Mouse (Mus musculus) embryonic facial prominence, embryonic 10.5 days (tissue): ENCODE measurements around the gene C2cd5. TPM values are rescaled to one million over a fixed set of nuclear protein-coding genes. Genes with fewer than 3 reads are reported as not detected.
"Not testable (repeated sequence)": the region's sequence is repeated elsewhere in the genome, so short reads cannot be mapped to it uniquely, and the experiment has no call there.

ENCODE experiments used
- DNase-seq: peaks from one replicate; pipeline ENCODE4 v3.0.0-alpha.2; 2017; ENCODE audit warnings: low spot score
- H3K27ac ChIP-seq: fragments of 300-500 bp; sonication (generic); replicated peaks from 2 replicates; pipeline ENCODE4 v1.5.1; 2016; ENCODE audit warnings: mild to moderate bottlenecking
- H3K27me3 ChIP-seq: fragments of 300-500 bp; sonication (generic); replicated peaks from 2 replicates; pipeline ENCODE4 v1.6.1; 2016; ENCODE audit warnings: low read depth, mild to moderate bottlenecking; ENCODE audit not compliant: poor library complexity, severe bottlenecking
- H3K36me3 ChIP-seq: fragments of 300-500 bp; sonication (generic); replicated peaks from 2 replicates; pipeline ENCODE4 v1.6.1; 2016; ENCODE audit warnings: mild to moderate bottlenecking, moderate library complexity
- H3K4me1 ChIP-seq: fragments of 300-500 bp; sonication (generic); 2 replicates; pipeline ENCODE4 v1.6.1; 2016
- H3K4me3 ChIP-seq: fragments of 300-500 bp; sonication (generic); 2 replicates; pipeline ENCODE4 v1.5.1; 2016; ENCODE audit warnings: mild to moderate bottlenecking, moderate library complexity
- H3K9me3 ChIP-seq: fragments of 300-500 bp; sonication (generic); 2 replicates; pipeline ENCODE4 v1.6.1; 2016; ENCODE audit warnings: mild to moderate bottlenecking
- WGBS: fragments of 180-500 bp; shearing (Covaris S2); methylation state at CpG from one replicate; pipeline ENCODE4 v1.1.7; 2016; 5-methylcytosine and 5-hydroxymethylcytosine counted together
- polyA plus RNA-seq: library from polyadenylated mRNA; unstranded; fragments of >200 nt; fragmentation: Nextera tagmentation; extraction: Ambion mirVana; gene quantifications from 2 replicates; pipeline ENCODE4 v1.2.1, GENCODE M21; 2016

C2cd5 gene
- polyA plus RNA-seq, 1 experiment from 2014 or later, result 31.3 TPM

DNA sequence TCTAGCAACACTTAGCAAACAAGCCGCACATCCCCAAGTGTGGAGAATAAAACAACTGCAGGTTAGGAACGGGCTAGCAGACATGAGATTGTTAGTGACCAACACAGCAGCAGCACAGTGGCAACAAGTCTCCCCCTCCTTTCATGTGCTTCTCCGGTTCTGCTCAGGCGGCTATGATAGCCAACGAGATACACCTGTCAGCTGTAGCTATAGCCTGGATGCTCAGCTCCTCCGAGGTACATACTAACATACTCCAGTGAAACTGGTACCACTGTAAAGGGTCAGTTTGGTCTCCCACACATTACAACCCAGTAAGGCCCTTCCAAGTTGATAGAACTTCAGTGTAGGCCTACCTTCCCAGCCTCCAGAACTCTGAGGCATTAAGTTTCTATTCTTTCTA, 76.2 kb downstream of the C2cd5 start:
- Histone ChIP-seq H3K36me3 (peaks cover 29% of the 10 kb centered on the region), H3K9me3 (no peaks in the 10 kb centered on the region), H3K27ac (no peak overlapping the region), H3K4me3 (no peak overlapping the region), H3K4me1 (no peaks in the 10 kb centered on the region), H3K27me3 (no peaks in the 10 kb centered on the region)
- DNase-seq, result no peak
- WGBS, result 90% methylated on average over 6 of the region's 6 CpGs

DNA sequence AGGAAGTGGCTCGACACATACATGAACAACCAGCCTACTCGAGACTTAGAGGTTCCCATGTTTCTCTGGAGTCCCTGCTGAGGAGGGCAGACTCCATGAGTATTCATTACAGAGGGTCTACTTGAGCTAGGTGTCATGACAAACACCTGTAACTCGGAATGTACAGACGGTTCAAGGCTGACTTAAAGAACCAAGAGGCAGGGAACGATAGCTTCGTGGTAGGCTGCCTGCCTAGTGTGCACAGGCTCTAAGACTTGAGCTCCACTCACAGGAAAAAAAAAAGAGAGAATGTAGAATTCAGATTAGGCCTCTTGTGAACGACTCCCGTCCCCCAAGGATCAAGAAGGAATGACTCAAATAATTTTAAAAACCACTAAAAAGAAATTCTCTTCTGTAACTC, 78.2 kb downstream of the C2cd5 start:
- Histone ChIP-seq H3K4me1 (no peaks in the 10 kb centered on the region), H3K4me3 (no peak overlapping the region), H3K36me3 (peaks cover 28% of the 10 kb centered on the region), H3K27ac (no peak overlapping the region), H3K9me3 (no peaks in the 10 kb centered on the region), H3K27me3 (no peaks in the 10 kb centered on the region)
- no peak for DNase-seq
- 90% methylated on average over 8 of the region's 8 CpGs for WGBS

DNA sequence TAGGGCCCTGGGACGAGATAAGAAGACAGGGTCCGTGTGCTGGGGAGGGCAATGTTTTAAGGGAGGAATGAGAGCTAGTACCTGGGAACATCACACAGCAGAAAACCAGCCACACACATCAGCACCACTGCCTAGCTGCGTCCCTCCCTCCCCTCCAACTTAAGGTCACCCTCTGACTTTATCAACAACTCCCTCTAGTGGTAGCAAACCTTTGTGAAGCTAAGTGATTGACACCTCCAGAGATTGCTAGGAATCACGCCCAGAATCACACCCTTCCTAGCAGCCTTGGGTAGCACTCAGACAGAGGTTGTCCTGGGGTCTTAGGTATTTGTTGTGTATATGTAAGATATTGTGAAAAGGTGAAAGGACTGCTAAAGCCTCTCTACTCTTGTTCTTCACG, 79.3 kb downstream of the C2cd5 start:
- WGBS, result 66% methylated on average over 5 of the region's 5 CpGs
- no peak for DNase-seq
- no peaks in the 10 kb centered on the region for H3K27me3 ChIP-seq
- no peak overlapping the region for H3K4me3 ChIP-seq
- no peaks in the 10 kb centered on the region for H3K4me1 ChIP-seq
- no peaks in the 10 kb centered on the region for H3K9me3 ChIP-seq
- peaks cover 31% of the 10 kb centered on the region for H3K36me3 ChIP-seq
- no peak overlapping the region for H3K27ac ChIP-seq

DNA sequence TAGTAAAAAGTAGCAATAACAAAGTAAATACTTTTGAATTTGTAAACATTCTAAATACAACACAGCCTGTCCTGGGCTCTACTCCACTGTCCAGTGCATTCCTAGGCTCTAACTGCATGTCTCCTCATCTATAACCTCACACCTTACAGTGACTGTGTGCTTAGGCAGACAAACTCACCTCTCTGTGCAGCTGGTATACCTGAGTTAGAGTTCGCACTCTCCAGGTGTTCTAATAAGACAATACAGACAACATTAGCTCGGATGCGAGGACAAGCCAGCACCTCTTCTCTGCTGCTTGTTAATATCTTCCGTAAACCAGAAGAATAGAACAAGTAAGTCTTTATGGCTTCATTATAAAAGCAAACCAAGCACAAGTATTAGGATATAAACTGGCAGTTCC, 79.8 kb downstream of the C2cd5 start:
- no peak overlapping the region for H3K27ac ChIP-seq
- no peak for DNase-seq
- 96% methylated on average over 4 of the region's 4 CpGs for WGBS

DNA sequence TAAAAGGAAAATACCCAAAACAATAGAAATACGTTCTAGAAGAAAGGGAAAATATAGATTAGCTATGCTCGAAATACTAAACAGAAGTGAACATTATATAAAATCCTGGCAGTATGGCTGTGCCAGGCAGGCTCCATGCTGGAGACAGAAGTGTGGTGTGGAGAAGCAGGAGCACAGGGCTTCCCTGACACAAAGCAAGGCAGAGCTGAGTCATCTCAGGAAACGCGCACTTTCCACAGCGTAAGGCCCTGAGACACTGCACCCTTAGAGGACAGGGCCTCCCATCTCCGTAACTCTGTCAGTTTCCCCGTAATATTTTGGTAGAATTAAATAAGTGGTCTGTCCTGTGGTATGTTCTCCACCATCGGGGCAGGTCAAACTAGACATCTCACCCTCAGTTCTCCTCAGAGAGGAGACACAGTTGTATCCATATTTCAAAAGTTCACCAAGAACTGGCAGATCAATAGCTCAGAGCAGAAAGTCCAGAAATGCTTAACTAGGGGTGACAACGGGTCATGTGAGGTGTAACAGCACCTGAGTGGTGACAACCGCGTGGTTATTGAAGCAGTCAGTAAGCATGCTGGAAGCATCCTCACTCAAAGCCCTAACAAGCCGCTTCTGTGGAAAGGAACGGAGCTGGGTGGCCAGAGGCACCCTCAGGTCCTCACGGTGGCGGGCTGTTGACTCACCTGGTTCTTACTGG, 87.3 kb downstream of the C2cd5 start:
- Histone ChIP-seq H3K4me3 (no peak overlapping the region), H3K27me3 (no peaks in the 10 kb centered on the region), H3K36me3 (peaks cover 56% of the 10 kb centered on the region), H3K4me1 (no peaks in the 10 kb centered on the region), H3K27ac (no peak overlapping the region), H3K9me3 (no peaks in the 10 kb centered on the region)
- WGBS, result 93% methylated on average over 15 of the region's 15 CpGs
- DNase-seq, result no peak

More for the DNA sequence above, 79.8 kb downstream of the C2cd5 start:
- Histone ChIP-seq H3K27me3 (no peaks in the 10 kb centered on the region), H3K4me1 (no peaks in the 10 kb centered on the region), H3K4me3 (no peak overlapping the region), H3K9me3 (no peaks in the 10 kb centered on the region), H3K36me3 (peaks cover 31% of the 10 kb centered on the region)

DNA sequence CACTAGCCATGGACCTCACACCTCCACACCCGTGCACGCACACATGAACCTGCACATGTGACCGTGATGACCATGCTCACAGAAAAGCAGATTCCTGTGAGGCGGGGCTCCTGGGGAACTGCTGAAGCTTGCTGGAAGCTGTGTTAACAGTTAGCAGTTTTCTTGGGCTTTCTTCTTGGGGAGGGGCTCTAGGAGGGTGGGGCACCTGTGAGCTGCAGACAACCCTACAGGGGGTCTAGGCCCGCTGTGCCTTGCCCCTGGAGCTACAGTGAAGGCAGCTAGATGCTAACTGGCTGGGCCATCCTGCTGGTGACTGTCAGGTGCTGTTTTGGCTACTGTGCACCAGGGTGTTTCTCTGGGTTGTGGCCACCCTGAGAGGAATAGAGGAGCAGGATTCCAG, 91.1 kb downstream of the C2cd5 start:
- 84% methylated on average over 5 of the region's 5 CpGs for WGBS
- no peaks in the 10 kb centered on the region for H3K4me1 ChIP-seq
- H3K9me3 ChIP-seq, result 0 out of 2 replicates have a peak, but pooled peaks cover 3% of the 10 kb centered on the region
- H3K36me3 ChIP-seq, result peaks cover 46% of the 10 kb centered on the region
- no peak overlapping the region for H3K4me3 ChIP-seq
- no peak overlapping the region for H3K27ac ChIP-seq
- DNase-seq, result no peak
- no peaks in the 10 kb centered on the region for H3K27me3 ChIP-seq

DNA sequence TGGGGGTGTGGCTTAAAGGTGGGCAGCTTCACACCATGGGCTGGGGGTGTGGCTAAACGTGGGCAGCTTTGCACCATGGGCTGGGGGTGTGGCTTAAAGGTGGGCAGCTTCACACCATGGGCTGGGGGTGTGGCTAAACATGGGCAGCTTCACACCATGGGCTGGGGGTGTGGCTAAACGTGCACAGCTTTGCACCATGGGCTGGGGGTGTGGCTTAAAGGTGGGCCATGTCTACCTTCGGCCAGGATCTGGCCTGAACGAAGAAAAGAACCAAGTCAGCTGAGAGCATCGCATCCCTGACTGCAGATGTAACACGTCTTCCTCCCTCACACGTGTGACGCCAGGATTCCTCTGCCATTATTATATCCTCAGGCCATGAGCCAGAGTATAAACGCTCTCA, 94.7 kb downstream of the C2cd5 start:
- not testable (repeated sequence) for H3K27ac ChIP-seq, H3K9me3 ChIP-seq, H3K27me3 ChIP-seq, DNase-seq, H3K4me1 ChIP-seq, H3K4me3 ChIP-seq
- H3K36me3 ChIP-seq, result peaks cover 11% of the 10 kb centered on the region; the same call in 1 of the 2 replicates
- WGBS, result 90% methylated on average over 9 of the region's 9 CpGs

DNA sequence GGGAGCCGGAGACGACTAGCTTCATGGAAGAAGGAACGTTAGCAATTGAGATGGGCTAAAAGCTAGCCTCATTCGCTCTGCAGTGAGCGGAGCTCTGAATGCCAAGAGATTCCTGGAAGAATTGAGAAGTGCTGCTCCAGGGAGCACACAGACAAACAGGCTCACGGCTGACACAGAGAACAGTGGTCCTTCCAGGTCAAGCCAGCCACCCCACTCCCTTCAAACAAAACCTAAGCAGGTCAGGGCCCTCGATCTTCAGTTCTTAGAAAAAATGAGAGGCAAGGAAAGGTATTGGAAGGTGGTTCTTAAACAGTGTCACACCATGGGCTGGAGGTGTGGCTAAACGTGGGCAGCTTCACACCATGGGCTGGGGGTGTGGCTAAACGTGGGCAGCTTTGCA, 95.1 kb downstream of the C2cd5 start:
- Histone ChIP-seq H3K4me1 (no peaks in the 10 kb centered on the region), H3K27me3 (no peaks in the 10 kb centered on the region), H3K36me3 (peaks cover 7% of the 10 kb centered on the region; the same call in 1 of the 2 replicates), H3K4me3 (no peak overlapping the region), H3K9me3 (0 out of 2 replicates have a peak, but pooled peaks cover 3% of the 10 kb centered on the region), H3K27ac (no peak overlapping the region)
- WGBS, result 78% methylated on average over 9 of the region's 9 CpGs
- no peak for DNase-seq

DNA sequence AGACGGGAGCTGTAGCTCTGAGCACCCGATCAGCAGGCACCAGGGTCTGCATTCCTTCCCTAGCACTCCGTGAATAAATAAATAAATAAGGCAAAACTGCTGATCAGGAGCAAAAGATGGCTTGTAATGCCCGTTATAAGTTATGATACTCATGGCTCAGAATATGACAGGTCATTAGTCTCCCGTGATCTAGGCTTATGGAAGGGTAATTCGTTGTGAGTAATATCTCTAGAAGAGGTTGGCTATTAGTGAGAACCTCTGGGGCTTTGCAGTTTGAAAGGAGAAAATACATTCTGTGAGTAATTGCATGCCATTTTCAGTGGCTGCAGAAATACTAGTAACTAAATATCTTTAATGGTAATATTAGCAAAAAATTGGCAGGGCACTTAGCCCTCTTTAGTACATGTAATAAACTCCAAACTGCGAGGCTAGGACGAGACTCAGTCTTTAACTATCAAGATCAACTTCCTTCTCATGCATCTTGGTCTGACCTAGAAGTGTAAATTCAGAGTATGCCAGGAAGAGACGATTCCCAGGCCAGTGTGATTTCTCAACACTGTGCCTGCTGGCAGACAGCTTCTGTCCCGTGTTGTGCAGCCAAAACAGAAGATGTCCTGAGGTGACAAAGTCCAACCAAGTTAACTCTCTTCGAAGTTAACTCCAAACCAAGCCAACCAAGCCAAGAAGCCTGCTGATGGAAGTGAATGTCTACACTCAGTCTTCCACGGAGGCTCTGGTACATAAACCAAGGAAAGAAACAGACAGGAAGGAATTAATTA, 101.5 kb downstream of the C2cd5 start:
- no peak overlapping the region for H3K4me3 ChIP-seq
- H3K9me3 ChIP-seq, result no peaks in the 10 kb centered on the region
- H3K36me3 ChIP-seq, result no peaks in the 10 kb centered on the region
- H3K4me1 ChIP-seq, result peaks cover 10% of the 10 kb centered on the region
- no peak for DNase-seq
- 82% methylated on average over 12 of the region's 12 CpGs for WGBS
- H3K27me3 ChIP-seq, result no peaks in the 10 kb centered on the region; the same call in 1 of the 2 replicates
- no peak overlapping the region for H3K27ac ChIP-seq

DNA sequence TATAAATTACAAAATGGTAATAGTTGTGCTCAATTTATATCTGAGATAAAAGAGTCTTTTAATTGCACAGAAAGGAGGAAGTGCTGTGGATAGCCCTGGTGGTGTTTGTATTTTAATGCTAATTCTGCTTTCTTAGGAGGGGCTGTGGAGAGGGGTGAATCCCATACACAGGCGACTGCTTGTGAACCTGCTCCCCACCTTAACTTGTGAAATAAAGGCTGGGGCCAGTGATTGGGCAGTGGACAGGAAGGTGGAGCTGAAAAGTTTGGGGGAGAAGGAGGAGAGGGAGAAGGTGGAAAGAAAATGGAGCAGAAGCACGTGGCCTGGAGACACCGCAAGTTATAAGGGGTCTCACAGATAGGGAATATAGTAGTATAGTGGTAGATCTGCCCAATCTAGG, 103.1 kb downstream of the C2cd5 start:
- no peaks in the 10 kb centered on the region for H3K36me3 ChIP-seq
- H3K4me3 ChIP-seq, result no peak overlapping the region
- no peak for DNase-seq
- peaks cover 6% of the 10 kb centered on the region for H3K27me3 ChIP-seq
- H3K27ac ChIP-seq, result no peak overlapping the region
- H3K9me3 ChIP-seq, result no peaks in the 10 kb centered on the region
- peaks cover 21% of the 10 kb centered on the region for H3K4me1 ChIP-seq
- WGBS, result 80% methylated on average over 3 of the region's 3 CpGs

DNA sequence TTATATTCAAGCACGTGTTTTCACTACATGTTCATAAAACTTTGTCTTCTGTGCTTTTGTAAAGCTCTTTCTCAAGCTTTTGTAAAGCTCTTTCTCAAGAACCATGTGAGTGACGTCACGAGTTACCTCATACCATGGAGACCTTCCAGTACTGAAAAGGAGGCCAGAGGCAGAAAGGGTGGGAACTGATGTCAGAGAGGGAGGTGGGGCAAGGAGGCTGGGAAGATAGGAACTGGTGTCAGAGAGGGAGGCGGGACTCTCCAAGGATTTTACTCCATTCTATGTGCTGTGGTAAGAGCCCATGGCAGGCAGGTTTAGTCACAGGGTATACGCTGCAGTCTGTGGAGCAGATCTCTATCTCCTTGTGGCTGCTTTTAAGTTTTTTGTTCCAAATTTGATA, 104.4 kb downstream of the C2cd5 start:
- WGBS, result 70% methylated on average over 5 of the region's 5 CpGs
- H3K27me3 ChIP-seq, result peaks cover 6% of the 10 kb centered on the region
- no peaks in the 10 kb centered on the region for H3K36me3 ChIP-seq
- H3K4me1 ChIP-seq, result peaks cover 30% of the 10 kb centered on the region
- no peak for DNase-seq
- no peaks in the 10 kb centered on the region for H3K9me3 ChIP-seq
- no peak overlapping the region for H3K4me3 ChIP-seq
- no peak overlapping the region for H3K27ac ChIP-seq

DNA sequence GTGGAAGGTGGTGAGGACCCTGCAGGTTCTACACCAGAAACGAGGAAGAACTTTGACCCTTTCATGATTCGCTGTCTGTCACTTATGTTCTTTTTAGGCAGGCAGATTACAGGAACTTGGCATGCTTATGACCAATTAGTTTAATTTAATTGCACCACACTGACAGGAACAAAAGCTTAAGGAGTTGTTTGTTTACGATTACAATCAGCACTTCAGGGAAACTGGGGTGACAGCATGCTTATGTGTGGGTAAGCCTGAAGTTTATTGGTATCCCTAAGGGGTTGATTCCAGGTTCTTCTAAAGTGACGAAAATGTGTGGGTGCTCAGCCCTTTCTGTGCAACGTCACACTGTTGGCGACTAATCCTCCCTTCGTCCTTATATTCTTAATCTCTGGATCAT, 105.1 kb downstream of the C2cd5 start:
- H3K4me3 ChIP-seq, result no peak overlapping the region
- no peak for DNase-seq
- WGBS, result 68% methylated on average over 7 of the region's 7 CpGs
- H3K9me3 ChIP-seq, result no peaks in the 10 kb centered on the region
- H3K4me1 ChIP-seq, result peaks cover 30% of the 10 kb centered on the region
- no peak overlapping the region for H3K27ac ChIP-seq
- no peaks in the 10 kb centered on the region for H3K36me3 ChIP-seq
- peaks cover 6% of the 10 kb centered on the region for H3K27me3 ChIP-seq
